Mouse (Mus musculus) intestine, embryonic 14.5 days (tissue): ENCODE results near the gene Pptc7. TPM values are rescaled to one million over a fixed set of nuclear protein-coding genes. Genes with fewer than 3 reads are reported as not detected.
A peak's percentile ranks its signal among the peaks of the same experiment; 100 is the strongest.

Source experiments
- ATAC-seq: fragments of 200-750 bp; cut with Nextera tagmentation; replicated peaks from 2 replicates; pipeline ENCODE4 v1.8.0; 2017; ENCODE audit warnings: low read depth, moderate number of reproducible peaks, moderate TSS enrichment, moderate library complexity; ENCODE audit not compliant: low FRiP score, low TSS enrichment
- DNase-seq: peaks from one replicate; pipeline ENCODE4 v3.0.0-alpha.2; 2018; ENCODE audit warnings: low spot score
- H3K27ac ChIP-seq: fragments of 300-500 bp; sonication (generic); 2 replicates; pipeline ENCODE4 v1.5.1; 2014; ENCODE audit warnings: low read depth, mild to moderate bottlenecking, control low read depth
- H3K27me3 ChIP-seq: fragments of 300-500 bp; sonication (generic); replicated peaks from 2 replicates; pipeline ENCODE4 v1.6.1; 2014; ENCODE audit warnings: low read length, control low read depth; ENCODE audit not compliant: control insufficient read depth, insufficient read depth
- H3K36me3 ChIP-seq: fragments of 300-500 bp; sonication (generic); 2 replicates; pipeline ENCODE4 v1.6.1; 2014; ENCODE audit warnings: low read length, control low read depth; ENCODE audit not compliant: control insufficient read depth, insufficient read depth
- H3K4me1 ChIP-seq: fragments of 300-500 bp; sonication (generic); replicated peaks from 2 replicates; pipeline ENCODE4 v1.6.1; 2014; ENCODE audit warnings: low read length, control low read depth, mixed read lengths; ENCODE audit not compliant: control insufficient read depth, insufficient read depth
- H3K4me2 ChIP-seq: fragments of 300-500 bp; sonication (generic); 2 replicates; pipeline ENCODE4 v1.6.1; 2014; ENCODE audit warnings: low read length
- H3K4me3 ChIP-seq: fragments of 300-500 bp; sonication (generic); 2 replicates; pipeline ENCODE4 v1.5.1; 2014; ENCODE audit warnings: low read depth, low read length, control low read depth, mixed read lengths
- H3K9ac ChIP-seq: fragments of 300-500 bp; sonication (generic); 2 replicates; pipeline ENCODE4 v1.6.1; 2014; ENCODE audit warnings: mild to moderate bottlenecking, low read length
- H3K9me3 ChIP-seq: fragments of 300-500 bp; sonication (generic); 2 replicates; pipeline ENCODE4 v1.6.1; 2016; ENCODE audit warnings: low read length, control low read depth; ENCODE audit not compliant: control insufficient read depth
- WGBS: fragments of 180-500 bp; shearing (Covaris S2); extraction: QIAGEN DNeasy Blood & Tissue Kit; methylation state at CpG from one replicate; pipeline ENCODE4 v1.1.7; 2014; 5-methylcytosine and 5-hydroxymethylcytosine counted together
- polyA plus RNA-seq: library from polyadenylated mRNA; unstranded; fragments of >200 nt; fragmentation: Nextera tagmentation; extraction: Ambion mirVana; gene quantifications from 2 replicates; pipeline ENCODE4 v1.2.1, GENCODE M21; 2014

Pptc7 gene
- polyA plus RNA-seq, 1 experiment from 2014 or later: 10.8 TPM

GRCm38 (mm10) chr5:122263933-122264905, 19.9 kb upstream of the Pptc7 start, which contains the start of gene Tctn1:
Gene Tctn1 (minus strand): TSS chr5:122264460.
- peak within 1 kb of the TSS; percentile 74 for H3K9ac ChIP-seq
- peak; percentile 97 for ATAC-seq
- peaks cover 11% of the 10 kb centered on the region for H3K36me3 ChIP-seq
- H3K9me3 ChIP-seq: no peaks in the 10 kb centered on the region
- 1% methylated on average over 49 of the region's 49 CpGs for WGBS
- H3K27ac ChIP-seq: no peak within 1 kb of the TSS
- H3K27me3 ChIP-seq: no peaks in the 10 kb centered on the region
- peaks cover 11% of the 10 kb centered on the region; the same call in 1 of the 2 replicates for H3K4me1 ChIP-seq
- H3K4me2 ChIP-seq: peak within 1 kb of the TSS; percentile 69
- H3K4me3 ChIP-seq: peak within 1 kb of the TSS; percentile 90
- peak; percentile 95 for DNase-seq

DNA sequence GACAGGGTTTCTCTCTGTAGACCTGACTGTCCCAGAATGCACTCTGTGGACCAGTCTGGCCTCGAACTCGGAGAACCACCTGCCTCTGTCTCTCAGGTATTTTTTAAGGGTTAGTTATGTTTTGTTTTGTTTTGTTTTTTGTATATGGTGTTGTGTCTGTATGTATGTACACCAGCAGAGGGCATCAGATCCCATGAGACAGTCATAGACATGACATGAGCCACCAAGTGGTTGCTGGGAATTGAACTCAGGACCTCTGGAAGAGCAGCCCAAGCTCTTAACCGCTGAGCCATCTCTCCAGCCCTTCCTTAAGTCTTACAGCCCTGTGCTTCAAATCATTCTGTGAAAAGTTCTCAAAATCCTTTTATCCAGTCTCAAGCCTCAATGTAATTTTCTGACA, 19.0 kb upstream of the Pptc7 start:
- DNase-seq (no peak), ATAC-seq (no peak)
- Histone ChIP-seq H3K27me3 (no peaks in the 10 kb centered on the region), H3K9me3 (no peaks in the 10 kb centered on the region), H3K9ac (no peak overlapping the region), H3K4me2 (no peak overlapping the region), H3K4me3 (no peak overlapping the region), H3K4me1 (peaks cover 11% of the 10 kb centered on the region; the same call in 1 of the 2 replicates), H3K27ac (no peak overlapping the region), H3K36me3 (peaks cover 5% of the 10 kb centered on the region)
- 70% methylated on average over 3 of the region's 3 CpGs for WGBS

DNA sequence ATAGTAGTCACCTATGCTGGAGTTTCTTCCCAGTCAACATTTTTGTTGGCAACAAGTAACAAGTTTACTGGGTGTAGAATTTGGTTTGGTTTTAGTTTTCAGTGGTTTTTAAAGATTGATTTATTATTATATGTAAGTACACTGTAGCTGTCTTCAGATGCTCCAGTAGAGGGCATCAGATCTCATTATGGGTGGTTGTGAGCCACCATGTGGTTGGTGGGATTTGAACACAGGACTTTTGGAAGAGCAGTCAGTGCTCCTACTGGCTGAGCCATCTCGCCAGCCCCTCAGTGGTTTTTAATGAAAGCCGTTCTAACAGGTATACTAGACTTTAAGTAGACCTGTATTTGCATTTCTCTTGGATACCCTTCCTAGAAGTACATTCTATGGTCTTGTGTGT, 18.2 kb upstream of the Pptc7 start:
- no peak for ATAC-seq
- Histone ChIP-seq H3K36me3 (no peaks in the 10 kb centered on the region; the same call in 1 of the 2 replicates), H3K9ac (no peak overlapping the region), H3K9me3 (no peaks in the 10 kb centered on the region), H3K27me3 (no peaks in the 10 kb centered on the region), H3K4me2 (no peak overlapping the region), H3K4me1 (peaks cover 11% of the 10 kb centered on the region; the same call in 1 of the 2 replicates), H3K27ac (no peak overlapping the region), H3K4me3 (no peak overlapping the region)
- DNase-seq: no peak
- 93% methylated on average over 2 of the region's 2 CpGs for WGBS

DNA sequence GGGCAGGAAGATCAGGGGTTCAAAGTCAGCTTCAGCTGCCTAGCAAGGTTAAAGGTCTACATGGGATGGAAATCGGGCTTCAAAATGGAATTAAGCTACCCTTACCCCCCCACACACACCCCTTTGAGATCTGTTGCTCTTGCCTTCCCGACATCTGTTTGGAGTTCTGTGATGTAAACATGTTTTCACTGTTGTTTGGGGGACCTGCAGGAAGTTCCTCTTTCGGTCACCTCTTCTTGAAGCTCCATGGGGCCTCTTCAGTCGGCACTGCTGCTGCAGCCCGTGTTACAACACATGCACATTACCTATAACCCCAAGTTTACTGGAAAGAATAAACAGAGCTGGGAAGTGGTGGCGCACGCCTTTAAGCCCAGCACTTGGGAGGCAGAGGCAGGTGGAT, 17.0 kb upstream of the Pptc7 start:
- 63% methylated on average over 7 of the region's 7 CpGs for WGBS
- no peak for ATAC-seq
- no peaks in the 10 kb centered on the region for H3K9me3 ChIP-seq
- peaks cover 11% of the 10 kb centered on the region; the same call in 1 of the 2 replicates for H3K4me1 ChIP-seq
- no peak overlapping the region for H3K4me2 ChIP-seq
- no peaks in the 10 kb centered on the region for H3K36me3 ChIP-seq
- H3K9ac ChIP-seq: no peak overlapping the region
- H3K4me3 ChIP-seq: no peak overlapping the region
- DNase-seq: no peak
- no peak overlapping the region for H3K27ac ChIP-seq
- no peaks in the 10 kb centered on the region for H3K27me3 ChIP-seq

- Histone ChIP-seq H3K9me3 (no peaks in the 10 kb centered on the region), H3K9ac (no peak overlapping the region), H3K36me3 (no peaks in the 10 kb centered on the region), H3K4me3 (no peak overlapping the region), H3K4me2 (no peak overlapping the region), H3K27me3 (no peaks in the 10 kb centered on the region), H3K27ac (no peak overlapping the region), H3K4me1 (peaks cover 11% of the 10 kb centered on the region; the same call in 1 of the 2 replicates)
- no peak for ATAC-seq
- WGBS: 31% methylated on average over 5 of the region's 5 CpGs
- peak; percentile 90 for DNase-seq
These were observed 16.3 kb upstream of the Pptc7 start for GRCm38 (mm10) chr5:122267899-122268298.

DNA sequence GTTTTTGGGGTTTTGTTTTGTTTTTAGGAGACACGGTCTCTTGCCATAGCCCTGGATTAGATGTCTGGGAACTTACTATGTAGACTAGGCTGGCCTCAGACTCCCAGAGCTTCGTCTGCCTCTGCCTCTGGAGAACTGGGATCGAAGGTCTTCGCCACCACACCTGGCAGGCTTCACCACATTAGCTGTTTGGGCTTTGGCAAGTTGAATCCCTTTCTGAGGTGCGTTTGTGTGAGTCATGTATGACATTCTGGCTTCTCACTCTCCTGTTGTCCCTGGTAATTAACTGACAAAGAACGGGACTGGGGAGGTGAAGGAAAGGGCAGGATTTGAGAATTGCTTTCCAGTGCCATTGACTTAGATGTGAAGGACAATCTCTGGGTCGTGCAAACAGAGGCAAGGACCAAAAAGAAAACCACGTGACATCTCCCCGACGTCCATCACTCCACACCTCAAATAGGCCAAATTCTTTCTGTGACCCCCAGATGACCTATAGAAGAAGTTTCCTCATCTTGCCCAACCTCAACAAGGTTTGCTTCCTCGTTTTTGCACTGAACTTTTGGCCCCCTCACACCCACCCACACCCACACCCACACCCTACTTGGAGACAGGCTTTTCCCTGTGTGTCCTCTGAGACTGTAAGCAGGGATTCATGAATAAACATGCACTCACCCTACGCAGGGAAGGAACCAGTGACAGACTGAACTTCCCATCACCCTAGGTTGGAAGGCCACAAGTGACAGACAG, 15.1 kb upstream of the Pptc7 start:
- Histone ChIP-seq H3K36me3 (no peaks in the 10 kb centered on the region), H3K4me1 (0 out of 2 replicates have a peak, but pooled peaks cover 3% of the 10 kb centered on the region), H3K9ac (no peak overlapping the region), H3K4me2 (no peak overlapping the region), H3K4me3 (no peak overlapping the region), H3K9me3 (no peaks in the 10 kb centered on the region), H3K27me3 (no peaks in the 10 kb centered on the region), H3K27ac (0 out of 2 replicates have a peak overlapping the region, but pooled peaks have one; percentile 20)
- WGBS: 53% methylated on average over 12 of the region's 12 CpGs
- DNase-seq (no peak), ATAC-seq (0 out of 2 replicates have a peak, but pooled peaks have one; percentile 25)

DNA sequence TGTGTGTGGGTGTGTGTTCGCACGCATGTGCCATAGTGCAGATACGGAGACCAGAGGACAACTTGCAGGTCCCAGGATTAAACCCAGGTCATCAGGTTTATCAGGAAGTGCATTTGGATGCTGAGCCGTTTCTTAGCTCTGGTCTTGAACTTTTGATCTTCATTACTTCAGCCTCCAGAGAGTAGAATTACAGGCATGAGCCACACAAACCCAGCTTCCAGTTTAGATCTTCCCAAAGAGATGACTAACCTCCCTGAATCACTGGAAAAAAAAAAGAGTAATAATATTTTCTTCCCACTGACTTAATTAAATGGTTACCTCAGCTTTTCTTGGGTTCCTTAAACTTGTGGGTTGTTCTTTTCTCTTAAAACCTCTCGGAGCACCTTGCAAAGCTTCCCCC, 11.3 kb upstream of the Pptc7 start:
- no peak overlapping the region for H3K4me3 ChIP-seq
- no peaks in the 10 kb centered on the region for H3K4me1 ChIP-seq
- WGBS: 81% methylated on average over 5 of the region's 5 CpGs
- H3K9me3 ChIP-seq: no peaks in the 10 kb centered on the region
- no peak overlapping the region for H3K4me2 ChIP-seq
- ATAC-seq: no peak
- no peak overlapping the region for H3K27ac ChIP-seq
- DNase-seq: no peak
- H3K9ac ChIP-seq: no peak overlapping the region
- no peaks in the 10 kb centered on the region for H3K27me3 ChIP-seq
- H3K36me3 ChIP-seq: no peaks in the 10 kb centered on the region

- Histone ChIP-seq H3K9ac (no peak overlapping the region), H3K27me3 (no peaks in the 10 kb centered on the region), H3K4me3 (no peak overlapping the region), H3K36me3 (no peaks in the 10 kb centered on the region), H3K4me2 (no peak overlapping the region), H3K4me1 (no peaks in the 10 kb centered on the region), H3K9me3 (no peaks in the 10 kb centered on the region), H3K27ac (no peak overlapping the region)
- 40% methylated on average over 5 of the region's 5 CpGs for WGBS
- no peak for ATAC-seq
- DNase-seq: no peak
These were observed 9.4 kb upstream of the Pptc7 start for GRCm38 (mm10) chr5:122274785-122275184.
